Mouse (Mus musculus) myocyte (in vitro differentiated cells): ENCODE results near the gene Ncor2.

ENCODE experiments used
- MYOD1 ChIP-seq, 3 experiments: IDR thresholded peaks; one replicate each; pipeline ENCODE4 v1.6.1; 2011; ENCODE audit warnings: control low read depth in 2 of 3, low read depth in 2 of 3, mild to moderate bottlenecking in 2 of 3, moderate library complexity in 1 of 3; ENCODE audit not compliant: insufficient read length in 2 of 3, control insufficient read depth in 1 of 3
- POLR2A ChIP-seq: IDR thresholded peaks from one replicate; pipeline ENCODE4 v1.6.1; 2011; ENCODE audit warnings: low read depth, mild to moderate bottlenecking, control low read depth, moderate library complexity; ENCODE audit not compliant: insufficient read length
- POLR2AphosphoS2 ChIP-seq: IDR thresholded peaks from one replicate; pipeline ENCODE4 v1.6.1; 2011; ENCODE audit warnings: low read depth, control low read depth; ENCODE audit not compliant: insufficient read length
- TCF3 ChIP-seq: IDR thresholded peaks from one replicate; pipeline ENCODE4 v1.6.1; 2011; ENCODE audit warnings: low read depth, control low read depth; ENCODE audit not compliant: insufficient read length
- USF1 ChIP-seq: IDR thresholded peaks from one replicate; pipeline ENCODE4 v1.6.1; 2011; ENCODE audit warnings: low read depth, mild to moderate bottlenecking, control low read depth, moderate library complexity

GRCm38 (mm10) chr5:125193478-125194439 lies 14.7 kb upstream of the Ncor2 start:
- TF ChIP-seq POLR2A (no peak), USF1 (no peak), TCF3 (no peak), POLR2AphosphoS2 (no peak), MYOD1 (IDR thresholded peaks at IDR 0.05; ENCODE audit: control insufficient read depth in 1 of 3, insufficient read length in 2 of 3, low read depth in 2 of 3) (no peak)
